Mouse (Mus musculus): Measurements from ENCODE around the gene Ppp1r9a. TPM values are rescaled to one million over a fixed set of nuclear protein-coding genes. Genes with fewer than 3 reads are reported as not detected.

Gene Ppp1r9a
- polyA plus RNA-seq, 1 experiment from 2014 or later, result 18.7 TPM

DNA sequence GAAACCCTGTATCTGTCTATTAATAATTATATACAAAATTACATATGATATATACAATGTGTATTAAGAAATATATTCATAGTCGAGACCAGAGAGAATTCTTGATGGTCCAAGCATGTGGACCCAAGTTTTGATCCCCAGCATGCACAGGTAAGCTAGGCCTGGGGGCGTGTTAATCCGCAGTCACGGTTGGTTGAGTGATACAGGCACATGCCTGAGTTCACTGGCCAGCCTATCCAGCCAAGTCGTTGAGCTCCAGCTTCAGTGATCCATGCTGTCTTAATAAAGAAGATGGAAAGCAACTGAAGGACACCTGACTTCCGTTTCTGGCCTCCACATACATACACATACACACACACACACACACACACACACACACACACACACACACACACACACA is 233.3 kb downstream of the Ppp1r9a start:
- H3K4me3 ChIP-seq, result no peak overlapping the region
- H3K9me3 ChIP-seq, result no peaks in the 10 kb centered on the region
- H3K36me3 ChIP-seq (replicated peaks), result peaks cover 13% of the 10 kb centered on the region
- H3K27me3 ChIP-seq (ENCODE audit: poor library complexity, severe bottlenecking), result no peaks in the 10 kb centered on the region
- DNase-seq (ENCODE audit: extremely low spot score, low spot score), result no peak
- WGBS, result 85% methylated on average over 6 of the region's 6 CpGs
- no peak overlapping the region for H3K27ac ChIP-seq
- no peaks in the 10 kb centered on the region for H3K4me1 ChIP-seq

GRCm38 (mm10) chr6:5138875-5139631 is 236.3 kb downstream of the Ppp1r9a start:
- Histone ChIP-seq H3K9me3 (no peaks in the 10 kb centered on the region), H3K36me3 (replicated peaks) (peaks cover 13% of the 10 kb centered on the region), H3K27ac (no peak overlapping the region), H3K4me1 (no peaks in the 10 kb centered on the region), H3K4me3 (no peak overlapping the region), H3K27me3 (ENCODE audit: poor library complexity, severe bottlenecking) (no peaks in the 10 kb centered on the region)
- WGBS, result 91% methylated on average over 12 of the region's 12 CpGs
- DNase-seq (ENCODE audit: extremely low spot score, low spot score), result no peak

GRCm38 (mm10) chr6:5139666-5140065 is 236.9 kb downstream of the Ppp1r9a start:
- no peak for DNase-seq (ENCODE audit: extremely low spot score, low spot score)
- H3K36me3 ChIP-seq (replicated peaks), result peaks cover 9% of the 10 kb centered on the region
- H3K4me1 ChIP-seq, result no peaks in the 10 kb centered on the region
- no peak overlapping the region for H3K27ac ChIP-seq
- H3K9me3 ChIP-seq, result no peaks in the 10 kb centered on the region
- no peak overlapping the region for H3K4me3 ChIP-seq
- 92% methylated on average over 9 of the region's 9 CpGs for WGBS
- no peaks in the 10 kb centered on the region for H3K27me3 ChIP-seq (ENCODE audit: poor library complexity, severe bottlenecking)

DNA sequence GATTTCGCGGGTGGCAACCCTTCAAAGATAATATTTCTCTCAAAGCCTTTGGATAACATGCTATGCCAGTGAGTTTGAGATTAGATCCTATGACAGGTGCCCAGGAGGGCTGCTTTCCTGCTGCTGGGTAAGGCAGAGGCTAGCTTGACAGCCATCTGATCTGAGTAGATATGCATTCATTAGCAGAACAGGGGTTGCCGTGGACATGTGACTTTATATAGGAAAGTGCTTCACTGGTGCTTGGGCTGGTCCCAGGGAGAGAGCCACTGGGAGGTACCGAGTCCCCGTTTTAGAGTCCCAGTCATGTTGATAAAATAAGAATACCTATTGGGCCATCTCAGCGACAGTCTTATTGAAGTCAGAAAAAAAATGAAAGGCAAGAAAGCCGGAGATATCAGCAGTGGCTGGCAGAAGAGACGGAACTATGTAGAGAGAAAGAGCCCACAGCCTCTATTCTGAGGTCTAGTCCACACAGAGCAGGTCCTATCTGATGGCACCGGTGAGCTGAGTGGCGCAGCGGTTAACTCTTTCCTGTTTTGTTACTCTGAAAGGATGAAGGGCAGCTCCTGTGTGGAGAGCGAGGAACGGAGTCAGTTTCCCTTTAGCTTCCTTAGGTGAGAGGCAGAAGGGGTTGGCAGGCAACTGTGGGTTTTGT is 244.9 kb downstream of the Ppp1r9a start:
- H3K27ac ChIP-seq, result no peak overlapping the region
- H3K36me3 ChIP-seq (replicated peaks), result no peaks in the 10 kb centered on the region; the same call in 1 of the 2 replicates
- no peak for DNase-seq (ENCODE audit: extremely low spot score, low spot score)
- 88% methylated on average over 13 of the region's 13 CpGs for WGBS
- H3K9me3 ChIP-seq, result no peaks in the 10 kb centered on the region
- H3K4me3 ChIP-seq, result no peak overlapping the region
- no peaks in the 10 kb centered on the region for H3K27me3 ChIP-seq (ENCODE audit: poor library complexity, severe bottlenecking)
- peaks cover 9% of the 10 kb centered on the region for H3K4me1 ChIP-seq

DNA sequence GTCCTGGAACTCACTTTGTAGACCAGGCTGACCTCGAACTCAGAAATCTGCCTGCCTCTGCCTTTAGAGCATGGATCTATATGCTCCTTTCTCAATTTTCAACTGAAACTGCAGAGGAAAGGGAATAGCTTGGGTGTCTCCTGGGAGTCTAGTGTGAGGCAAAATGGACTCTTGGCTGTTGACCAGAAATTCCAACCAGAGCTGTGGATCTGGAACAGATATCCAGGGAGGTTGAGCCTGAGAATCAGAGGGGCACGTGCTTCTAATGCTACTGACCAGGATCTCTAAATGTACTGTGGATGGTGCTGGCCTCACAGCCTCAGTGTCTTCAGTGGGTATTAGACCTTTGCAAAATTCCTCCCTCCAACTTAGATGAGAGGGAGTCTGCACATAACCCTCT is 247.2 kb downstream of the Ppp1r9a start:
- 79% methylated on average over 2 of the region's 2 CpGs for WGBS
- no peak overlapping the region for H3K4me3 ChIP-seq

GRCm38 (mm10) chr6:5151171-5151570 is 248.5 kb downstream of the Ppp1r9a start:
- Histone ChIP-seq H3K36me3 (replicated peaks) (peaks cover 3% of the 10 kb centered on the region; the same call in 1 of the 2 replicates), H3K9me3 (no peaks in the 10 kb centered on the region), H3K27me3 (ENCODE audit: poor library complexity, severe bottlenecking) (no peaks in the 10 kb centered on the region), H3K27ac (no peak overlapping the region), H3K4me1 (peaks cover 9% of the 10 kb centered on the region), H3K4me3 (no peak overlapping the region)
- DNase-seq (ENCODE audit: extremely low spot score, low spot score), result no peak
- 83% methylated on average over 4 of the region's 4 CpGs for WGBS

More for the DNA sequence above, 247.2 kb downstream of the Ppp1r9a start:
- Histone ChIP-seq H3K36me3 (replicated peaks) (no peaks in the 10 kb centered on the region; the same call in 1 of the 2 replicates), H3K9me3 (no peaks in the 10 kb centered on the region), H3K27me3 (ENCODE audit: poor library complexity, severe bottlenecking) (no peaks in the 10 kb centered on the region), H3K4me1 (peaks cover 9% of the 10 kb centered on the region), H3K27ac (no peak overlapping the region)
- no peak for DNase-seq (ENCODE audit: extremely low spot score, low spot score)

GRCm38 (mm10) chr6:5152185-5152584 is 249.5 kb downstream of the Ppp1r9a start:
- peaks cover 3% of the 10 kb centered on the region; the same call in 1 of the 2 replicates for H3K36me3 ChIP-seq (replicated peaks)
- no peak overlapping the region for H3K4me3 ChIP-seq
- no peak for DNase-seq (ENCODE audit: extremely low spot score, low spot score)
- H3K4me1 ChIP-seq, result peaks cover 9% of the 10 kb centered on the region
- 95% methylated on average over 2 of the region's 2 CpGs for WGBS
- no peak overlapping the region for H3K27ac ChIP-seq
- H3K9me3 ChIP-seq, result no peaks in the 10 kb centered on the region
- no peaks in the 10 kb centered on the region for H3K27me3 ChIP-seq (ENCODE audit: poor library complexity, severe bottlenecking)

GRCm38 (mm10) chr6:5154786-5155185 is 252.1 kb downstream of the Ppp1r9a start:
- H3K27ac ChIP-seq, result no peak overlapping the region
- H3K27me3 ChIP-seq (ENCODE audit: poor library complexity, severe bottlenecking), result no peaks in the 10 kb centered on the region
- H3K4me3 ChIP-seq, result no peak overlapping the region
- WGBS, result 85% methylated on average over 6 of the region's 6 CpGs
- H3K4me1 ChIP-seq, result peaks cover 9% of the 10 kb centered on the region
- H3K36me3 ChIP-seq (replicated peaks), result peaks cover 17% of the 10 kb centered on the region
- H3K9me3 ChIP-seq, result no peaks in the 10 kb centered on the region
- DNase-seq (ENCODE audit: extremely low spot score, low spot score), result no peak

DNA sequence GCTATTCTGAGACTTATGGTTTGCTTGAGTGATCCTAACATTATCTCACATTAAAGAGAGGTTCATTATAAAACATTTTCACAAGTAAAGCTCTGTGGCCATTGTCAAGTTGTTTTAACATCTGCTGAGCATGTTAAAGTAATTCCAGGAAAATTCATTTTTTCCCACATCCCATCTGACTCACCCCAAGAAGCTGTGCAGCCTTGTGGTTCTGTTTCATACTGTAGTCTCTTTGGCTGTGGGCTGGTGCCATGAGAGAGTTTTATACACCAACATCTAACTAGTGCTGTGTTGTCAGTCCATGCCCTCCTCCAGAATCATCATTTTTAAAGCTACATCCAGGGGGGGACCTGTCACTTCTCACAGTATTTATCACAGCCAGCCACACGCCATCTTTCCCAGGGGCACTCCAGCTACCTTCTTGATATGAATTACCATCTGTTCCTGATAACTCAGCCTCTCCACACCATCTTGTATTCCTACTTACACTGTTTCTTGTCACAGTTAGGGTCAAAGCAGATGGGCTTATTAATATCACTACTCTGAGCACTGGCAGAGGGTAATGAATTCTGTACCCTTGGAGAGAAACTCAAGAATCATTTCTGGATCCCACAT is 252.7 kb downstream of the Ppp1r9a start:
- no peak for DNase-seq (ENCODE audit: extremely low spot score, low spot score)
- no peaks in the 10 kb centered on the region for H3K27me3 ChIP-seq (ENCODE audit: poor library complexity, severe bottlenecking)
- no peak overlapping the region for H3K4me3 ChIP-seq
- H3K9me3 ChIP-seq, result no peaks in the 10 kb centered on the region
- 0 out of 2 replicates have a peak overlapping the region, but pooled peaks have one; percentile 35 for H3K27ac ChIP-seq
- peaks cover 21% of the 10 kb centered on the region for H3K36me3 ChIP-seq (replicated peaks)
- 77% methylated on average over 1 of the region's 1 CpGs for WGBS
- peaks cover 9% of the 10 kb centered on the region for H3K4me1 ChIP-seq

DNA sequence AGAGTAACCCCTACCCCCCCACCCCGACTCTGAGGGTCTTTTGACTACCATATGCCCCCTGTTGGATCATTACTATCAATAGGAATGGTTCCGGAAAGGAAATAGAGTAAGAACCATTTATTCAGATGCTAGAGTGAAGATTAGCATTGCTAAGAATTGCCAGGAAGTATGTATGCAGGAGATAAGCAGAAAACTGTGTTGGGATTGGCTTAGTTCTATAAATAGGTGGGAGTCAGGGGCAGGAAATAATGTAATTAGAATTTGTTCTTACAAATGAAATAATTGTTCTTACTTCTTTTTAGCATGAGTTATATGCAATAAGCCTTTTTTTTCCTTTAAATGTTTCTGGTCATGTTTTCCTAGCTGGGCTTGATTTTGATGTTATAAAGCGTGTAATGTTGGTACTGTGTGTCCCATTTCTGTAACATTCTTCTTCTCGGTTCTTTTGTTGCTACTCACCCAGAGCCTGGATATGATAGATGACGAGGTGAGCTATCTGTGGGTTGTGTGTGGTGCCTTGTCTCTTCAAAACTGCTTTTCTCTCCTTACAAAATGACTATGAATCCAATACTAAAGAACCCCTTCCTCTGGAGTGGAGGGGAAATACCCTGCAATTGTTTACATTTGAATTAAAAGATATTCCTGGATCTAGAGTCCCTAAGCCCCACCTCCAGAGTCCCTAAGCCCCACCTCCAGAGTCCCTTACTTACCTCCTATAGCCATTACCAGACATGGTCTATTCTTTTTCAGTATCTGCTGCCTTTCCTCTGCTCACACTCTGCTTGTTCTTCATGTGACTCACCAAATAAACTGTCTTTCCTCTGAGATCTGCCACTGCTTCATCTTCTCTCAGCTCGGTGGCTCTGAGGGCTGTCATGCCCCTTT is 254.1 kb downstream of the Ppp1r9a start:
- peaks cover 1% of the 10 kb centered on the region for H3K4me1 ChIP-seq
- DNase-seq (ENCODE audit: extremely low spot score, low spot score), result no peak
- peaks cover 21% of the 10 kb centered on the region for H3K36me3 ChIP-seq (replicated peaks)
- WGBS, result 82% methylated on average over 6 of the region's 6 CpGs
- H3K27ac ChIP-seq, result no peak overlapping the region
- H3K27me3 ChIP-seq (ENCODE audit: poor library complexity, severe bottlenecking), result no peaks in the 10 kb centered on the region
- no peak overlapping the region for H3K4me3 ChIP-seq
- no peaks in the 10 kb centered on the region for H3K9me3 ChIP-seq

GRCm38 (mm10) chr6:5159385-5159791 is 256.7 kb downstream of the Ppp1r9a start:
- 93% methylated on average over 7 of the region's 7 CpGs for WGBS
- no peak for DNase-seq (ENCODE audit: extremely low spot score, low spot score)

GRCm38 (mm10) chr6:5162052-5162451 is 259.3 kb downstream of the Ppp1r9a start:
- WGBS, result 93% methylated on average over 6 of the region's 6 CpGs
- no peaks in the 10 kb centered on the region for H3K9me3 ChIP-seq
- peaks cover 22% of the 10 kb centered on the region for H3K4me1 ChIP-seq
- no peak overlapping the region for H3K4me3 ChIP-seq
- H3K36me3 ChIP-seq (replicated peaks), result peaks cover 18% of the 10 kb centered on the region
- H3K27me3 ChIP-seq (ENCODE audit: poor library complexity, severe bottlenecking), result no peaks in the 10 kb centered on the region
- H3K27ac ChIP-seq, result no peak overlapping the region
- no peak for DNase-seq (ENCODE audit: extremely low spot score, low spot score)

More at GRCm38 (mm10) chr6:5159385-5159791, 256.7 kb downstream of the Ppp1r9a start:
- Histone ChIP-seq H3K4me3 (no peak overlapping the region), H3K27ac (no peak overlapping the region), H3K4me1 (0 out of 2 replicates have a peak, but pooled peaks cover 3% of the 10 kb centered on the region), H3K36me3 (replicated peaks) (peaks cover 21% of the 10 kb centered on the region), H3K9me3 (no peaks in the 10 kb centered on the region), H3K27me3 (ENCODE audit: poor library complexity, severe bottlenecking) (no peaks in the 10 kb centered on the region)
